Mouse (Mus musculus): ENCODE measurements around the gene A930017K11Rik. TPM values are rescaled to one million over a fixed set of nuclear protein-coding genes. Genes with fewer than 3 reads are reported as not detected.

The A930017K11Rik gene
- polyA plus RNA-seq, 1 experiment from 2014 or later: 0.77 TPM

- peaks cover 28% of the 10 kb centered on the region for H3K4me1 ChIP-seq (replicated peaks)
- no peak within 1 kb of the TSS for H3K27ac ChIP-seq
- H3K36me3 ChIP-seq: no peaks in the 10 kb centered on the region
- no peak within 1 kb of the TSS for H3K4me3 ChIP-seq
- H3K9ac ChIP-seq: peak within 1 kb of the TSS; percentile 51; the same call in 1 of the 2 replicates
- H3K4me2 ChIP-seq: no peak within 1 kb of the TSS
- ATAC-seq (ENCODE audit: low FRiP score): no peak
- peaks cover 5% of the 10 kb centered on the region for H3K27me3 ChIP-seq
- 74% methylated on average over 5 of the region's 6 CpGs for WGBS
- H3K9me3 ChIP-seq: no peaks in the 10 kb centered on the region
These were observed 7.8 kb downstream of the A930017K11Rik start, which contains the start of the genes Pigq and Nhlrc4 for GRCm38 (mm10) chr17:25944366-25945163. TSS of gene Pigq (minus strand) at chr17:25944936. TSS of gene Nhlrc4 (minus strand) at chr17:25944961.

GRCm38 (mm10) chr17:25943769-25944168, 8.6 kb downstream of the A930017K11Rik start:
- ATAC-seq (ENCODE audit: low FRiP score): no peak
- 76% methylated on average over 9 of the region's 9 CpGs for WGBS

GRCm38 (mm10) chr17:25943221-25943620, 9.1 kb downstream of the A930017K11Rik start:
- ATAC-seq (ENCODE audit: low FRiP score): no peak
- Histone ChIP-seq H3K9me3 (no peaks in the 10 kb centered on the region), H3K4me2 (no peak overlapping the region), H3K4me1 (replicated peaks) (peaks cover 28% of the 10 kb centered on the region), H3K36me3 (peaks cover 5% of the 10 kb centered on the region), H3K27me3 (peaks cover 3% of the 10 kb centered on the region; the same call in 1 of the 2 replicates), H3K27ac (no peak overlapping the region), H3K9ac (no peak overlapping the region), H3K4me3 (no peak overlapping the region)
- 86% methylated on average over 3 of the region's 3 CpGs for WGBS

More at GRCm38 (mm10) chr17:25943769-25944168, 8.6 kb downstream of the A930017K11Rik start:
- Histone ChIP-seq H3K27ac (no peak overlapping the region), H3K27me3 (peaks cover 3% of the 10 kb centered on the region; the same call in 1 of the 2 replicates), H3K36me3 (peaks cover 4% of the 10 kb centered on the region), H3K9ac (no peak overlapping the region), H3K4me2 (no peak overlapping the region), H3K4me1 (replicated peaks) (peaks cover 28% of the 10 kb centered on the region), H3K9me3 (no peaks in the 10 kb centered on the region), H3K4me3 (no peak overlapping the region)

GRCm38 (mm10) chr17:25942597-25943151, 9.7 kb downstream of the A930017K11Rik start:
- H3K9me3 ChIP-seq: no peaks in the 10 kb centered on the region
- no peak overlapping the region for H3K4me2 ChIP-seq
- H3K36me3 ChIP-seq: peaks cover 5% of the 10 kb centered on the region
- H3K4me1 ChIP-seq (replicated peaks): peaks cover 28% of the 10 kb centered on the region
- no peak overlapping the region for H3K9ac ChIP-seq
- H3K27ac ChIP-seq: 0 out of 2 replicates have a peak overlapping the region, but pooled peaks have one; percentile 87
- 83% methylated on average over 2 of the region's 2 CpGs for WGBS
- no peak for ATAC-seq (ENCODE audit: low FRiP score)
- H3K27me3 ChIP-seq: peaks cover 3% of the 10 kb centered on the region; the same call in 1 of the 2 replicates
- H3K4me3 ChIP-seq: no peak overlapping the region

- Histone ChIP-seq H3K4me2 (peak overlapping the region; percentile 79), H3K27me3 (peaks cover 3% of the 10 kb centered on the region; the same call in 1 of the 2 replicates), H3K4me1 (replicated peaks) (peaks cover 28% of the 10 kb centered on the region), H3K27ac (peak overlapping the region; percentile 87), H3K36me3 (peaks cover 15% of the 10 kb centered on the region), H3K9ac (peak overlapping the region; percentile 96), H3K9me3 (no peaks in the 10 kb centered on the region), H3K4me3 (peak overlapping the region; percentile 83)
- ATAC-seq (ENCODE audit: low FRiP score): peak; percentile 67
- 3% methylated on average over 54 of the region's 54 CpGs for WGBS
These were observed 10.7 kb downstream of the A930017K11Rik start for GRCm38 (mm10) chr17:25941511-25942241.

GRCm38 (mm10) chr17:25934526-25934925, 17.8 kb downstream of the A930017K11Rik start:
- H3K9ac ChIP-seq: no peak overlapping the region
- no peak for ATAC-seq (ENCODE audit: low FRiP score)
- 100% methylated on average over 1 of the region's 1 CpGs for WGBS
- H3K4me2 ChIP-seq: no peak overlapping the region
- peaks cover 83% of the 10 kb centered on the region for H3K36me3 ChIP-seq
- no peak overlapping the region for H3K27ac ChIP-seq
- H3K4me1 ChIP-seq (replicated peaks): no peaks in the 10 kb centered on the region
- no peak overlapping the region for H3K4me3 ChIP-seq
- H3K9me3 ChIP-seq: no peaks in the 10 kb centered on the region
- no peaks in the 10 kb centered on the region for H3K27me3 ChIP-seq

GRCm38 (mm10) chr17:25925348-25925747, 27.0 kb downstream of the A930017K11Rik start:
- Histone ChIP-seq H3K4me3 (no peak overlapping the region), H3K36me3 (peaks cover 44% of the 10 kb centered on the region), H3K9ac (no peak overlapping the region), H3K9me3 (no peaks in the 10 kb centered on the region), H3K27me3 (no peaks in the 10 kb centered on the region), H3K27ac (no peak overlapping the region), H3K4me1 (replicated peaks) (peaks cover 7% of the 10 kb centered on the region), H3K4me2 (no peak overlapping the region)
- 75% methylated on average over 2 of the region's 2 CpGs for WGBS
- ATAC-seq (ENCODE audit: low FRiP score): no peak

- H3K27me3 ChIP-seq: no peaks in the 10 kb centered on the region
- no peak overlapping the region for H3K4me3 ChIP-seq
- no peak overlapping the region for H3K9ac ChIP-seq
- 82% methylated on average over 5 of the region's 5 CpGs for WGBS
- H3K36me3 ChIP-seq: peaks cover 17% of the 10 kb centered on the region
- peaks cover 28% of the 10 kb centered on the region for H3K4me1 ChIP-seq (replicated peaks)
- H3K27ac ChIP-seq: no peak overlapping the region
- no peak for ATAC-seq (ENCODE audit: low FRiP score)
- H3K9me3 ChIP-seq: no peaks in the 10 kb centered on the region
- H3K4me2 ChIP-seq: no peak overlapping the region
These were observed 30.2 kb downstream of the A930017K11Rik start for GRCm38 (mm10) chr17:25922120-25922519.

GRCm38 (mm10) chr17:25919786-25920642, 32.4 kb downstream of the A930017K11Rik start:
- Histone ChIP-seq H3K4me1 (replicated peaks) (peaks cover 39% of the 10 kb centered on the region), H3K27ac (peak overlapping the region; percentile 97), H3K9ac (peak overlapping the region; percentile 94), H3K9me3 (no peaks in the 10 kb centered on the region), H3K27me3 (no peaks in the 10 kb centered on the region), H3K4me2 (peak overlapping the region; percentile 68), H3K36me3 (peaks cover 9% of the 10 kb centered on the region; the same call in 1 of the 2 replicates), H3K4me3 (peak overlapping the region; percentile 98)
- ATAC-seq (ENCODE audit: low FRiP score): peak; percentile 99
- under 1% methylated on average over 33 of the region's 40 CpGs for WGBS

GRCm38 (mm10) chr17:25919144-25919785, 33.1 kb downstream of the A930017K11Rik start, which contains the start of gene Rab40c:
TSS of gene Rab40c (minus strand) at chr17:25919727.
- peak within 1 kb of the TSS; percentile 98 for H3K4me3 ChIP-seq
- peak within 1 kb of the TSS; percentile 87 for H3K4me2 ChIP-seq
- peaks cover 9% of the 10 kb centered on the region; the same call in 1 of the 2 replicates for H3K36me3 ChIP-seq
- peak within 1 kb of the TSS; percentile 94 for H3K9ac ChIP-seq
- H3K9me3 ChIP-seq: no peaks in the 10 kb centered on the region
- peaks cover 45% of the 10 kb centered on the region for H3K4me1 ChIP-seq (replicated peaks)
- H3K27me3 ChIP-seq: no peaks in the 10 kb centered on the region
- H3K27ac ChIP-seq: peak within 1 kb of the TSS; percentile 97
- ATAC-seq (ENCODE audit: low FRiP score): peak; percentile 4; the same call in 1 of the 2 replicates
- under 1% methylated on average over 69 of the region's 78 CpGs for WGBS
